Mouse (Mus musculus): ENCODE measurements around the gene Iqcf6.
A peak's percentile ranks its signal among the peaks of the same experiment; 100 is the strongest.

Gene Iqcf6

GRCm38 (mm10) chr9:106656820-106657219 is 30.4 kb downstream of the Iqcf6 start:
- no peak for DNase-seq (ENCODE audit: low spot score in 2 of 2)

DNA sequence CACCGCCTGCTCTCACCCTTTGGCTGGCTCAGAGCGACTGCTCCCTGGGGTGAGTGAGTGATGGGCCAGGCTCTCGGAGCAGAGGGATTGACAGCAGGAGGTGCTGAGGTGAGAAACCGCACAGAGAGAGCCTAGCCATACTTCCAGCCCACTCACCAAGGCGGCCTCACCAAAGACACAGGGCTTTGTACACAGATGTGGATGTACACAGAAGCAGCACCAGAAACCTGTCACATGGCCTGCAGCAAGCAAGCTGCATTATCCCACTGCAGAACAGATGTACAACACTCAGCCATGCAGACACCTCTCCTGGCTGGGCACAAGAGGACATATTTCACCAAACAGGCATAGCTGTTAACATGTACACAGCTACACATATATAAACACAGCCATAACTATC is 31.2 kb downstream of the Iqcf6 start:
- DNase-seq (ENCODE audit: low spot score in 2 of 2) = no peak

DNA sequence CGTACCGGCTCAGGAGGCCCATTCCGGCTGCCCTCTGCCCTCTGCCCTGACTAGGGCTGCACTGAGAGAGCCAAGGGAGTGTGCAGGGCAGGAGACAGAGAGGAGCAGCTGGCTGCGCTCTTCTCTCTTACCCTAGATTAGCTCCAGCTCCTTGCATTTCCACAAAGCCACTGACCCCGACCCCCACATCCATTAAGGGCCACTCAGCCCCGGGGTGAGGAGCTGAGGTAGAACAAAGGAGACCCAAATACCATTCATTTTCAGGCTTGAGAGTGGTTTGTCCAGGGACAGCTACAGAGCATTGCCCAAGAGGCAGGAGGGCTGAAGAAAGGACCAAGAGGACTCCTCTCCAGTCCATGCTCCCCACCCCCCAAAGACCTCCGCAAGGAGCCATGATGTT is 33.1 kb downstream of the Iqcf6 start:
- DNase-seq (ENCODE audit: low spot score in 2 of 2) = no peak

DNA sequence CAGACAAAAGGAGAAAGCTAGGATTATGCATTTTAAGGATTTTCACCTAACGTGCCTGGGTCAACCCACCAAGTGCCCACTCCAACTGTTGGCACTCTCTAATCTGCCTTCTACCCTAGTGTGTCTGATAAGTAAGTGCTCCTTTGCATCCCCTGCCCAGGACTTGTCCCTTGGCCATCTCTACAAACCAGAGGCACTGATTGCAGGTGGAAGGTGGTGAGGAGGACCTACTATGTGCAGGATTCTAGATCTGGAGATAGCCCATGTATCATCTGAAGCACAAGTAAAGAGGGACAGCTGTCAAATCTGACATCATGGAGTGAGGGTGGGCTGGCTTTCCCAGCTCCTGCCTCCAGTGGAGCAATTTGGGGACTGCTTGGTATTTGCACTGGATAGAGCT is 33.6 kb downstream of the Iqcf6 start:
- DNase-seq (ENCODE audit: low spot score in 2 of 2) = no peak

DNA sequence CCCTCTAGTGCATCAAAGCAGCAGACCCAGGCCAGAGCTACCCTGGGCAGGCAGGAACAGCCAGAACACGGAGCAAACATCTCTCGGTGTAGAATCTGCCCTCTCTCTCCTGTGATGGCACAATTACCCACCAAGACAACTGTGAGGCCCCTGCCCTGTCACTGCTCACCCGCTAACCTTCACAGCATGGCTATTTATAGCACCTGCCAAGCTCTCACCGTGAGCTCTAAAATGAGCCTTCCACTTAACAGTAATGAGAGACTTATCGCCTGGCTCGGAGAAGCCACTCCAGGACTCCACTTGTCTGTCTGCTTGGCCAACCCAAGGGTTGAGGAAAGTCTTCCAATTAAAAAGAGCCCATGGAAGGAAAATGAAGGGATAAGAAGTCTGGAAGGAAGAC is 36.8 kb downstream of the Iqcf6 start:
- DNase-seq (ENCODE audit: low spot score in 2 of 2) = no peak

GRCm38 (mm10) chr9:106664433-106664832 is 38.1 kb downstream of the Iqcf6 start:
- peak; percentile 76 to 82 for DNase-seq (ENCODE audit: low spot score in 2 of 2)

DNA sequence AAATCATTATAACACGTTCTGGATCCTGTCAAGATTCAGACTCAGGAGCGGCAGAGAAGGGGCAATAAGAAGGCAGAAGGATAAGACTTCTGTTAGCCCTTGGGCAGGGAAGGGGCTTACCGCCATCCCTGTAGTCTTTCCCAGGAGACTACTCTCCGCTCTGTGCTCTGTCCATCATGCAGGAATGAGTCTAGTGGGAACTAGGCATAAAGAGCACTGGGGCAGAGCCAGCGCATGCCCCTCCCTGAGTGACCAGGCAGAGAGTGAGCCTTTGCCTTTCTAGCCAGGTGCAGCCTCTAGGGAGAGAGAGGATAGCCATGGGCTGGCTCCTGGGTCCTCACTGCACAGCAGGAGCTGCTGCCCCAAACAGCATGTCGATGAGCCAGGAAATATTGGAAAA is 38.5 kb downstream of the Iqcf6 start:
- no peak for DNase-seq (ENCODE audit: low spot score in 2 of 2)

- no peak for DNase-seq (ENCODE audit: low spot score in 2 of 2)
Measured at GRCm38 (mm10) chr9:106673860-106674259, 47.5 kb downstream of the Iqcf6 start.

DNA sequence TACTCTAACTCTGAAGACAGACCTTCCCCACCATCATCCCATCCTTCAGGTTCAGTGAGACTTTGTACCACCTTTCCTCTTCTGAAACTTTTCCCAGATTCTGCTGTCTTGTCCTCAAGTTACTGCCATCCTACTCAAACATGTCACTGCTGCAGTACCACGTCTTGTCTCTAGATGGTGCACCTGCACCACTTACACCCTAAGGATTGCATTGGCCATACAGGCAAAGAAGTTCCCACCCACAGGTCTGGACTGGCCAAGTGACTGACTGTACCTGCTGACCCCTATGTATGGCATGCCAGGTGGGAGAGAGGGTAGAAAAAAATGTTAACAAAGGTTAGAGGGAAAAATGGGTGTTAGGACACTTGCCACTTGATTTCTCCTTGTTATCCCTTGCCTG is 49.1 kb downstream of the Iqcf6 start:
- peak; percentile 91 to 95 for DNase-seq (ENCODE audit: low spot score in 2 of 2)

DNA sequence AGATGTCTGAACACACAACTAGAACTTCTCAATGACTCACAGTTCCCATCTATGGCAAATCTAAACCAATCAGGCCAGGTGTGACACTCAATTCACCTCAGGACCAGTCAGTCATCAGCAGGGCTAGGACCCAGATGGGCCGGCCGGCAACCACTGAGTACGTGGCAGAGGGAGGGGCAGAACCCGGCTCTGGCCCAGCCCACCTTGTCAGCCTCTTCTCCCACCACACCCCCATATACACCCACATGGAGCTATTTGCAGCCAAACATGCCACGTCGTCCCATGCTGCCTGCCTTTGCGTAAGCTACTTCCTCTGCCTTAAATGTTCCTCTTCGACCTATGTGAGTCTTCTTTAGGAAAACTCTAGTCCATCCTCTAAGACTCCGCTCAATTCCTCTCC is 49.6 kb downstream of the Iqcf6 start:
- DNase-seq (ENCODE audit: low spot score in 2 of 2) = peak; percentile 69 to 70

GRCm38 (mm10) chr9:106676571-106676970 is 50.2 kb downstream of the Iqcf6 start:
- no peak for DNase-seq (ENCODE audit: low spot score in 2 of 2)

All from right cerebral cortex, adult 2 months (tissue).